Mouse (Mus musculus): ENCODE data around the gene Plekhf1. TPM values are rescaled to one million over a fixed set of nuclear protein-coding genes. Genes with fewer than 3 reads are reported as not detected.
A peak's percentile ranks its signal among the peaks of the same experiment; 100 is the strongest.

Plekhf1 gene
- total RNA-seq, 2 experiments from 2014 or later = 0.74 to 1.3 TPM

- no peak for ATAC-seq (ENCODE audit: poor library complexity, severe bottlenecking)
These were observed 9.0 kb downstream of the Plekhf1 start for GRCm38 (mm10) chr7:38218631-38219367.

GRCm38 (mm10) chr7:38217417-38218171, 10.2 kb downstream of the Plekhf1 start:
- ATAC-seq (ENCODE audit: poor library complexity, severe bottlenecking) = no peak

- no peak for ATAC-seq (ENCODE audit: poor library complexity, severe bottlenecking)
These were observed 12.1 kb downstream of the Plekhf1 start for GRCm38 (mm10) chr7:38215697-38216096.

DNA sequence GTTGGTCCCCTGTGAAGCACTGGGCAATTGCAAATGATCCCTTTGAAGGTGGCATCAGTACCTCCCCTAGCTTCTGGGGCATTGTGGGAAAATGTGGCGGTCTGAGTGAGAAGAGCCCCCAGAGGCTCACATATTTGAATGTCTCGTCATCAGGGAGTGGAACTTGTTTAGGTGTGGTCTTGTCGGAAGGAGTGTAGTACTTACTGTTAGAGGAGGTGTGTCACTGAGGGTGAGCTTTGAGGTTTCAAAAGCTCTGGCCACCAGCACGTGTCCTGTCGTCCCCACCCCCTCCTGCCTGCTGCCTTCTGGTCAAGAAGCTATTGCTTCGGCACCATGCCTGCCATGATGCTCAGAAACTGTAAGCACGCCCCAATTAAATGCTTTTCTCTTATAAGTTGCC, 12.5 kb downstream of the Plekhf1 start:
- ATAC-seq (ENCODE audit: poor library complexity, severe bottlenecking) = peak; percentile 64

DNA sequence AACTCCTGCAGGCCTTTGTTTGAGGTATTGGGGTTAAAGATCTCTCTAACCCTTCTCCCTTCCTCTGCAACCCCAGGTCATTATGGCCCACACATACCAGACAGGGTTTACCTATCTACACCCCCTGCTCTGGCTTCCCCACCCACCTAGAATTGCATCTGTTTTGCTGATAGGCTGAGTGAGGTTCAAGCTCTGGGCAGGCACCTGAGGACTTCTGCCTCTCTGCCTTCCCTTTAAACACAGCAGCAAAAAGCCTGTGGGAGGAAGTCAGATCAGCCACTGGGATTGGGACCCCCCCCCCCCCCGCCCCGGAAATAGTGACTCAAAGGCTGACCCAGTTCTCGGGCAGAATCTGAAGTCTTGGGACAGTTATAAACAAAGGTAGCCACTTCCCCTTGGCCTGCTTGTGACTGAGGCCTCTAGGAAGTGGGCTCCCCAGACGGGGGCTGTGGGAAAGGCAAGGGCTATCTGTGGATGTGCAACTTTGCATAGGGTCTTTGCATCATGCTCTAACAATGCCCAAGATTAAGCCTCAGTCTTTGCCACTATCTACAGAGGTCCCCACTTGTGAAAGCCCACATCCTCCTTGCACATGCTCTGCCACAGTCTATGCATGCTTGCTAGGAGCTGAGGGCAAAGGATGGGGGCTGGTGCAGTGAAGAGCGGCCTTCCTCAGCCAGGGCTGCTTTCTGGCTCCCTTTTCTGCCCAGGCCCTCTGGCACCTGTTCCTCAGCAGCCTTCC, 13.2 kb downstream of the Plekhf1 start:
- ATAC-seq (ENCODE audit: poor library complexity, severe bottlenecking) = peak; percentile 81

DNA sequence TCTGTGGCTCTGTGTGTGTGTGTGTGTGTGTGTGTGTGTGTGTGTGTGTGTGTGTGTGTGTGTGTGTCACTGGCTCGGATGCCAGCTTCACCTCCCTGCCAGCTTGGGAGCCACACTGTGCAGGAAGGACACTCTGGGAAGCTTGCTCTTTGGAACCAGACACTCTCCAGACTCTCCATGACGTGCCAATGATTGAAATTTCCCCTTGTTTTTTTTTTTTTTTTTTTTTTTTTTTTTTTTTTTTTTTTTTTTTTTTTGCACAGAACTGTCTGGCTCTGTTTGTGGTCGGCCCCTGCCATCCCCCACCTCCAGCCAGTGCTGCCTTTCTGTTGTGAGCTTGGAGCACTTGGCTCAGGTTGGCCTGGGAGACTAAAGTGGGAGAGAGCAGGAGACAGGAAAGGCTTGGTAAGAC, 15.2 kb downstream of the Plekhf1 start:
- no peak for ATAC-seq (ENCODE audit: poor library complexity, severe bottlenecking)

DNA sequence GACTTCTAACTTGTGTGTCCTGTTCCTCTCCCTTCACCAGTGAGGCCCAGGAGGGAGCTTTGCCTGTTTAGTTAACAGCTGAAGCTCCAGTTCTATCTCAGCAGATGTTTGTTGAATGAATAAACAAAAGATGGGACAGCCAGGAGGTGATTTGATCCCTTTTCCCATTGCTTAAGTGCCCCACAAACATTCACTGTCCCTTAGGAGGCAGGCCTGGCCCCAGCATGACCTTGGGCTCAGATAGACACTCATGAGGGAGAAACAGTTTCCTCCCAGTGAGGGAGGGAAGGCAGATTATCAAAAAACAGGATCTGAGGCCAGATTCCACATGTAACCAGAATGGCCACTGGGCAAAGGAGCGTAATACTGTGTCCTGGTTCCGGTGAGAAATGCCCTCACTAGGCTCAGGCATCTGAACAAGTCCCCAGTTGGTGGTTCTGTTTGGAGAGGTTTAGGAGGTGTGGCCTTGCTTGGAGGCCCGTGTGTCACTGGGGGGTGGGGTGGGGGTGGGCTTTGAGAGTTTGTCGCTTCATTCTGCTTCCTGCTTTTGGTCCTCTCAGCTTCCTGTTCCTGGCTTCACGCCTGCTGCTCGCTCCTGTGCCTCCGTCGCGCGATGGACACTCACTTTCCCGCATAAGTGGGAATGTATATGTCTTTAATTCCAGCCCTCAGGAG, 18.2 kb downstream of the Plekhf1 start:
- ATAC-seq (ENCODE audit: poor library complexity, severe bottlenecking) = no peak

DNA sequence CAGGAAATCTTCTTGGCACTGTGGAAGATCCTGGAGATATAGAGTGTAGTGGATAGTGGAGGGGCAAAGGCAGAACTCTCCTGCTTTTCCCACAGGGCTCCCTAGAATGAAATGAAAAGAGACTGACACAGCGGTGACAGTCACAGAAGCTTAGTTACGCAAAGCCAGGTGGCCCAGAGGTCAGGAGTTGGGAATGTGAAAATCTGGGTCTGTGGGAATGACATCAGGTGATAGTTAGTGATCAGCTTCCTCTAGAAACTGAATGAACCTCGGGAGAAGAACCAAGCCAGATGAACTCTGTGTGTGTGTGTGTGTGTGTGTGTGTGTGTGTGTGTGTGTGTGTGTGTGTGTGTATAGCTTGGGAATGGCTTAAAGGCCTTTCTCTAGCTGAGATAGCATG, 18.8 kb downstream of the Plekhf1 start:
- ATAC-seq (ENCODE audit: poor library complexity, severe bottlenecking) = no peak

DNA sequence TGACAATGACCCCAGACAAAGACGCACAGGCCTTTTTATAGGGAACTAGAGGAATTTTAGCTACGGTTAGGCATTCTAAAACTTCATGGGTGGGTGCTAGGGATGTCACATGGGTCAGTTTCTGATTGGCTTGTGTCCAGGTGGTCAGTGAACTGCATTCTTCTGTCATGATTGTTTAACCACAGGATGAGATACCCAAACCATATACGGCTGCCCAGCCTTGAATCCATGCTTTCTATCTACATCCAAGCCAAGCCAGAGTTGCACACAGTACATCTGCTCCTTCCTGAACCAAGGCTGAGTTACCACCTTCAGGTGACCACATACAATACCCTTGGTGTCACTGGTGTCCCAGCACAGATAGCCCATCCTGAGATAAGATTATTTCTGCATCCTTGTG, 21.3 kb downstream of the Plekhf1 start:
- ATAC-seq (ENCODE audit: poor library complexity, severe bottlenecking) = no peak

- ATAC-seq (ENCODE audit: poor library complexity, severe bottlenecking) = no peak
These were observed 22.0 kb downstream of the Plekhf1 start for GRCm38 (mm10) chr7:38205801-38206200.

DNA sequence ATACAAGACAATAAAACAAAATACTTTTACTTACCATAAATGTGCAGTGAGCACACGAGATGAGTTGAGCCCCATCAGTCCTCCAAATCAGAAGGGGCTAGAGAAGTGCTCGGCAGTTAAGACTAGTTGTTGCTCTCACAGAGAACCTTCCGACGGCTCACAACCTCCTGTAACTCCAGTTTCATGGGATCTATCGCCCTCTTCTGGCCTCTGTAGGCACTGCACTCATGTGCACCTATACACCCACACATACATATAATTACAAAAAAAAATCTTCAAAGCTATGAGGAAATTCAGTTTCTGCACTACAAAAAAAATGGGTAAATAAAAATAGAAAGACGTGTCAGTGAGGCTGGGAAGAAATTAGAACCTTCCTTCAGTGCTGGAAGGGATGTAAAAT, 23.5 kb downstream of the Plekhf1 start:
- ATAC-seq (ENCODE audit: poor library complexity, severe bottlenecking) = no peak

DNA sequence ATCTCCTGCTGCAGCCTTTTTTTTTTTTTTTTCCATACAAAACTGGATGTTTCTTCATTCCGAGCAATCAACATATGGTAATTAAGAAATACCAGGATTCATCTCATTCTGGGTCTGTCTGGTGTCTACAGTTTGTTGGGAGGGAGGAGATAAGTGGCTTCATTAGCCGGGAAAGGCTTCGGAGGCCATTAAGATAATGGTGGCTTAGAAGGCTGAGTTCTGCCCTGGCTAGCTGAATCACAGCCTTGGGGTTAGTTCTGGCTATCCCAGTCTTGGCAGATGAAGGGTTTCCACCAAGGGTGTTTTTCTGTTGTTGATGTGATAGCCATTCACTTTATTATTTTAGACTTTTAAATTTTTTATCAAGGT, 26.5 kb downstream of the Plekhf1 start:
- ATAC-seq (ENCODE audit: poor library complexity, severe bottlenecking) = no peak

GRCm38 (mm10) chr7:38200606-38201289, 27.1 kb downstream of the Plekhf1 start:
- ATAC-seq (ENCODE audit: poor library complexity, severe bottlenecking) = peak; percentile 96

DNA sequence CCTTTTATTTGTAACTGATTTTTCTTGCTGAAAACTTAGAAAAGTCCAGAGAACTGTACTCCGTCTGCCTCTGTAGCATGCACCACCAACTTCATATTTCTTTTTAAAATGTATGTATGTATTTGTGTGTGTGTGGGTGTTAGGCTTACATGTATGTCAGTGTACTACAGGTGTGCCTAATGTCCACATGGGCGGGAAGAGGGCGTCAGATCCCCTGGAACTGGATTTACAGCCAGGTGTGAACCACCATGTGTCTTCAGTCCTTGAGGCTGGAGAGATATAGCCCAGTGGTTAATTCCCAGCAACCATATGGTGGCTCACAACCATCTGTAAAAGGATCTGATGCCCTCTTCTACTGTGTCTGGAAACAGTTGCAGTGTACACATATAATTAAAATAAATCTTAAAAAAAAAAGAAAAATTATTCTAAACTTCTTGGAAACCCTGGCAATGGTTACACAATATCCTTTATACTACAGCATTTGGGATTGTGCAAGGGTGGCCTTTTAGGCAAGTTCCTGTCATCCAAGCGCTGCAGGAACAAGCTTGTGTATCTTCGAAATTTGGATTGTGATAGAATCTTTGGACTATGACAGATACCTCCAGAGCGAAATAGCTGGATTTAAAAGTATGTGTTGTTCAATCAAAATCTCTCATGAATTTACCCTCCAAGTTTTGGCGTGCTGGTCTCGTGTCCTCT, 27.8 kb downstream of the Plekhf1 start:
- peak; percentile 70 for ATAC-seq (ENCODE audit: poor library complexity, severe bottlenecking)

GRCm38 (mm10) chr7:38191571-38191970, 36.2 kb downstream of the Plekhf1 start:
- no peak for ATAC-seq (ENCODE audit: poor library complexity, severe bottlenecking)

- no peak for ATAC-seq (ENCODE audit: poor library complexity, severe bottlenecking)
These were observed 36.7 kb downstream of the Plekhf1 start for GRCm38 (mm10) chr7:38191146-38191545.

DNA sequence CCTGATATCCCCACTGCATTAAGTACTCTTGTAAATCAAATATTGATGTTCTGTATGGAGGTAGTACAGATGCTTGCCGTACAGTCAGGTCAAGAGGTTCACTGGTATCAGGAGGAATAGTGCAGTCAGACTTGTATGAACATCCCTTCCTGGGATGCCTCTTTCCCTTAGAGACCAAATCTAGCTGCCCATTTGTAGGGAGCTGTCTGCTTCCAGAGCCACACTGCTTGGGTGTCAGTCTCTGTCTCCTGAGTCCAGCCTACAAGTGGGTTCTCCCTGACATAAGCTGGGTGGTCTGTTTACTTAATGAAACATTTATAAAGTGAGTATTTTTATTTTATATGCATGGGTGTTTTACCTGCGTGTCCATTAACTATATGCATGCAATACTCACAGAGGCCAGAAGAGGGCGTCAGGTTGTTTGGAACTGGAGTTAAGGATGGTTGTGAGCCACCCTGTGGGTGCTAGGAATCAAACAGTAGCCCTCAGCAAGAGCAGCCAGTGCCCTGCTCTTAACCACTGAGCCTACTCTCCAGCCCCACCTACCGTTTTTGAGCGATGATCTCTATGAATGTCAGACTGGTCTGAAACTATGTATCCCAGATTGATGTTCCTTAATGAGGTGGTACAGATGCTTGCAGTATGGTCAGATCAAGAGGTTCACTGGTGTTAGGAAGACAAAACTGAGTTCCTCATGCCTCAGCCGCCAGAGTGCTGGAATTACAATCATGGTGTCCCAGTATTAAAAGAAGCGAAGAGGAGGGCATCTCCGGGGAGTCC, 37.6 kb downstream of the Plekhf1 start:
- ATAC-seq (ENCODE audit: poor library complexity, severe bottlenecking) = no peak

DNA sequence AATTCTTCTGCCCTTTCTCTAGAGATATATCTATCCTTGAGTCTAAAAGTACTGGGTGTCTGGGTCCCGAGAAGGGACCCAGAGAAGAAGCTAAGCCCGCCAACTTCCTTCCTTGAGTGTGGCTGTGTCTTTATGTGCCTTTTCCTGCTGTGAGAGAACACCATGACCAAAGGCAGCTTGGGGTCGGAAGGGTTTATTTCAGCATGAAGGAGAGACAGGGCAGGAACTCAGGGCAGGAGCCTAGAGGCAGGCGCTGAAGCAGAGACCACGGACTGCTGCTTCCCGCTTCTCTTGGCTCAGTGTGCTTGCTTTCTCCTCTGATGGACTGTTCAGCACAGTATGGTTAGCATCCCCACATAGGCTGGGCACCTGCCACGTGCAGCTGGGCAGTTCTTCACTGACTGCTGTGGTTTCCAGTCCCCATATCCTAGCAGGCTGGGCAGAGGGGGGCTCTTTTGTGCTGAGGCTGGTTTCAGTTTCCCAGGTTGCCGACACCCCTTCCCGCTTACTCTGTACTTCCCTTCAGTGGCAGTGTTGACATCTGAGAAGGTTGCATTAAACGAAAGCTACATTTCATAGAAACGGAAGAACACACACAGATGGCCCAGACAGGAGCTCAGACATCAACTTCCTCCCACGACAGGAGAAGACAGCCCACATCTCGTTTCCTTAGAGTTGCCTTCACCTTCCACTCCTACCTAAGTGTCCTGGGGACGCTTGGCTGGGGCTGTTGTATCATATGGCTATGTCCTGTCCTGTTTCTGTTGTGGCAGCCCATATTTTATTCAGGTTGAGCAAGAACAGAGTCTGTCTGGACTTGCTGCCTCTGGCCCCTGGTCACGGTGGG, 38.5 kb downstream of the Plekhf1 start:
- ATAC-seq (ENCODE audit: poor library complexity, severe bottlenecking) = peak; percentile 85
